Mouse (Mus musculus): ENCODE measurements around the gene Sh3d21. TPM values are rescaled to one million over a fixed set of nuclear protein-coding genes. Genes with fewer than 3 reads are reported as not detected.

The Sh3d21 gene
- polyA plus RNA-seq, 1 experiment = 0.27 TPM

GRCm38 (mm10) chr4:126199556-126199955 lies 36.3 kb upstream of the Sh3d21 start:
- H3K36me3 ChIP-seq (ENCODE audit: control insufficient read depth, insufficient read depth) = peaks cover 20% of the 10 kb centered on the region

DNA sequence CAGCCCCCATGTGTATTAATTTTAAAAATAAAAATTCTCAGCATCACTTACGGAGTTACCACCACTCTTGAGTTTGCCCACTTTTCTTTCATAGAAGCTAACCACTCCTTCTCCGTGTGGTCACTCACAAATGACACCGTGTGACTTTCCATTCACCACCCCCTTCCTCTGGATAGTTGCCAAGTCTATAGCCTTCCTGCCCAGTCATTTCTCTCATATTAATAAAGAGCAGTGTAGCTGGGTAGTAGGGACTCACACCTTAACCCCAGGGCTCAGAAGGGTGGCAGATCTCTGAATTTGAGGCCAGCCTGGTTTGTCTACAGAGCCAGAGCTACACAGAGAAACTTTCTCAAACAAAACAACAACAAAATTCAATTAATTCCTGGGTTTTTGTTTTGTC lies 34.2 kb upstream of the Sh3d21 start:
- no peak overlapping the region for H3ac ChIP-seq (ENCODE audit: control insufficient read depth, insufficient read length, low read depth)
- H3K27me3 ChIP-seq (ENCODE audit: control insufficient read depth, insufficient read depth, insufficient read length) = no peaks in the 10 kb centered on the region
- TF ChIP-seq CEBPB (IDR thresholded peaks at IDR 0.05; ENCODE audit: low read depth) = no peak
- TF ChIP-seq USF1 (IDR thresholded peaks at IDR 0.05; ENCODE audit: low read depth) = no peak
- TF ChIP-seq MAX (IDR thresholded peaks at IDR 0.05) = no peak
- no peak for TF ChIP-seq FOSL1 (IDR thresholded peaks at IDR 0.05; ENCODE audit: insufficient read depth, low read length, poor library complexity, severe bottlenecking)
- TF ChIP-seq MYOD1 (IDR thresholded peaks at IDR 0.05; ENCODE audit: control insufficient read depth, insufficient read length, low read depth) = no peak
- no peak for TF ChIP-seq MYOG (IDR thresholded peaks at IDR 0.05; ENCODE audit: control insufficient read depth, extremely low read depth, insufficient read length)
- no peak for TF ChIP-seq CTCF (IDR thresholded peaks at IDR 0.05; ENCODE audit: control insufficient read depth, insufficient read depth, insufficient read length)
- peaks cover 99% of the 10 kb centered on the region for H3K79me2 ChIP-seq (ENCODE audit: control insufficient read depth, insufficient read depth)
- peaks cover 41% of the 10 kb centered on the region for H3K36me3 ChIP-seq (ENCODE audit: control insufficient read depth, insufficient read depth)
- H3K4me3 ChIP-seq (ENCODE audit: insufficient read depth, poor library complexity, severe bottlenecking) = no peak overlapping the region
- H3K79me3 ChIP-seq (ENCODE audit: low read depth) = peaks cover 96% of the 10 kb centered on the region

More at GRCm38 (mm10) chr4:126199556-126199955, 36.3 kb upstream of the Sh3d21 start:
- Histone ChIP-seq H3ac (ENCODE audit: control insufficient read depth, insufficient read length, low read depth) (no peak overlapping the region), H3K79me2 (ENCODE audit: control insufficient read depth, insufficient read depth) (peaks cover 78% of the 10 kb centered on the region), H3K79me3 (ENCODE audit: low read depth) (peaks cover 76% of the 10 kb centered on the region), H3K4me3 (ENCODE audit: insufficient read depth, poor library complexity, severe bottlenecking) (no peak overlapping the region), H3K27me3 (ENCODE audit: control insufficient read depth, insufficient read depth, insufficient read length) (no peaks in the 10 kb centered on the region)
- no peak for TF ChIP-seq USF1 (IDR thresholded peaks at IDR 0.05; ENCODE audit: low read depth)

- peaks cover 98% of the 10 kb centered on the region for H3K79me3 ChIP-seq (ENCODE audit: low read depth)
- no peaks in the 10 kb centered on the region for H3K27me3 ChIP-seq (ENCODE audit: control insufficient read depth, insufficient read depth, insufficient read length)
- peaks cover 64% of the 10 kb centered on the region for H3K36me3 ChIP-seq (ENCODE audit: control insufficient read depth, insufficient read depth)
- no peak overlapping the region for H3K4me3 ChIP-seq (ENCODE audit: insufficient read depth, poor library complexity, severe bottlenecking)
- H3K79me2 ChIP-seq (ENCODE audit: control insufficient read depth, insufficient read depth) = peaks cover 100% of the 10 kb centered on the region
- no peak overlapping the region for H3ac ChIP-seq (ENCODE audit: control insufficient read depth, insufficient read length, low read depth)
- TF ChIP-seq USF1 (IDR thresholded peaks at IDR 0.05; ENCODE audit: low read depth) (no peak), FOSL1 (IDR thresholded peaks at IDR 0.05; ENCODE audit: insufficient read depth, low read length, poor library complexity, severe bottlenecking) (no peak), MAX (IDR thresholded peaks at IDR 0.05) (no peak)
Observed at GRCm38 (mm10) chr4:126194916-126195315, 31.6 kb upstream of the Sh3d21 start.

- peaks cover 100% of the 10 kb centered on the region for H3K79me2 ChIP-seq (ENCODE audit: control insufficient read depth, insufficient read depth)
- peaks cover 98% of the 10 kb centered on the region for H3K79me3 ChIP-seq (ENCODE audit: low read depth)
- no peaks in the 10 kb centered on the region for H3K27me3 ChIP-seq (ENCODE audit: control insufficient read depth, insufficient read depth, insufficient read length)
- TF ChIP-seq MYOD1 (IDR thresholded peaks at IDR 0.05; ENCODE audit: control insufficient read depth, insufficient read length, low read depth) = no peak
- TF ChIP-seq USF1 (IDR thresholded peaks at IDR 0.05; ENCODE audit: low read depth) = no peak
- TF ChIP-seq MYOG (IDR thresholded peaks at IDR 0.05; ENCODE audit: control insufficient read depth, extremely low read depth, insufficient read length) = no peak
- TF ChIP-seq FOSL1 (IDR thresholded peaks at IDR 0.05; ENCODE audit: insufficient read depth, low read length, poor library complexity, severe bottlenecking) = no peak
- TF ChIP-seq MAX (IDR thresholded peaks at IDR 0.05) = no peak
- TF ChIP-seq CTCF (IDR thresholded peaks at IDR 0.05; ENCODE audit: control insufficient read depth, insufficient read depth, insufficient read length) = no peak
- TF ChIP-seq CEBPB (IDR thresholded peaks at IDR 0.05; ENCODE audit: low read depth) = no peak
- H3K36me3 ChIP-seq (ENCODE audit: control insufficient read depth, insufficient read depth) = peaks cover 65% of the 10 kb centered on the region
- H3ac ChIP-seq (ENCODE audit: control insufficient read depth, insufficient read length, low read depth) = no peak overlapping the region
- H3K4me3 ChIP-seq (ENCODE audit: insufficient read depth, poor library complexity, severe bottlenecking) = no peak overlapping the region
Observed at GRCm38 (mm10) chr4:126194216-126194615, 30.9 kb upstream of the Sh3d21 start.

GRCm38 (mm10) chr4:126190636-126191035 lies 27.3 kb upstream of the Sh3d21 start:
- H3ac ChIP-seq (ENCODE audit: control insufficient read depth, insufficient read length, low read depth) = no peak overlapping the region
- no peak for TF ChIP-seq FOSL1 (IDR thresholded peaks at IDR 0.05; ENCODE audit: insufficient read depth, low read length, poor library complexity, severe bottlenecking)
- no peak for TF ChIP-seq MYOD1 (IDR thresholded peaks at IDR 0.05; ENCODE audit: control insufficient read depth, insufficient read length, low read depth)
- no peak for TF ChIP-seq MYOG (IDR thresholded peaks at IDR 0.05; ENCODE audit: control insufficient read depth, extremely low read depth, insufficient read length)
- no peak for TF ChIP-seq CEBPB (IDR thresholded peaks at IDR 0.05; ENCODE audit: low read depth)
- no peak for TF ChIP-seq MAX (IDR thresholded peaks at IDR 0.05)
- TF ChIP-seq CTCF (IDR thresholded peaks at IDR 0.05; ENCODE audit: control insufficient read depth, insufficient read depth, insufficient read length) = no peak
- no peak for TF ChIP-seq USF1 (IDR thresholded peaks at IDR 0.05; ENCODE audit: low read depth)
- peaks cover 100% of the 10 kb centered on the region for H3K79me2 ChIP-seq (ENCODE audit: control insufficient read depth, insufficient read depth)
- no peak overlapping the region for H3K4me3 ChIP-seq (ENCODE audit: insufficient read depth, poor library complexity, severe bottlenecking)
- no peaks in the 10 kb centered on the region for H3K27me3 ChIP-seq (ENCODE audit: control insufficient read depth, insufficient read depth, insufficient read length)
- H3K36me3 ChIP-seq (ENCODE audit: control insufficient read depth, insufficient read depth) = peaks cover 85% of the 10 kb centered on the region
- H3K79me3 ChIP-seq (ENCODE audit: low read depth) = peaks cover 98% of the 10 kb centered on the region

GRCm38 (mm10) chr4:126187096-126187495 lies 23.8 kb upstream of the Sh3d21 start:
- Histone ChIP-seq H3ac (ENCODE audit: control insufficient read depth, insufficient read length, low read depth) (no peak overlapping the region), H3K36me3 (ENCODE audit: control insufficient read depth, insufficient read depth) (peaks cover 91% of the 10 kb centered on the region), H3K79me3 (ENCODE audit: low read depth) (peaks cover 95% of the 10 kb centered on the region), H3K79me2 (ENCODE audit: control insufficient read depth, insufficient read depth) (peaks cover 100% of the 10 kb centered on the region), H3K4me3 (ENCODE audit: insufficient read depth, poor library complexity, severe bottlenecking) (no peak overlapping the region), H3K27me3 (ENCODE audit: control insufficient read depth, insufficient read depth, insufficient read length) (no peaks in the 10 kb centered on the region)
- TF ChIP-seq FOSL1 (IDR thresholded peaks at IDR 0.05; ENCODE audit: insufficient read depth, low read length, poor library complexity, severe bottlenecking) (no peak), CTCF (IDR thresholded peaks at IDR 0.05; ENCODE audit: control insufficient read depth, insufficient read depth, insufficient read length) (no peak), MYOD1 (IDR thresholded peaks at IDR 0.05; ENCODE audit: control insufficient read depth, insufficient read length, low read depth) (no peak), MYOG (IDR thresholded peaks at IDR 0.05; ENCODE audit: control insufficient read depth, extremely low read depth, insufficient read length) (no peak), CEBPB (IDR thresholded peaks at IDR 0.05; ENCODE audit: low read depth) (no peak), MAX (IDR thresholded peaks at IDR 0.05) (no peak), USF1 (IDR thresholded peaks at IDR 0.05; ENCODE audit: low read depth) (no peak)
